Mouse (Mus musculus) 3134 (cell line): Measurements from ENCODE around the gene B4galt3.
"Not testable (repeated sequence)": the region's sequence is repeated elsewhere in the genome, so short reads cannot be mapped to it uniquely, and the experiment has no call there.

Experiments used
- DNase-seq: peaks from one replicate; pipeline ENCODE4 v3.0.0-alpha.2; 2011; ENCODE audit warnings: low spot score; ENCODE audit not compliant: insufficient read length; ENCODE audit errors: extremely low read depth

The B4galt3 gene

DNA sequence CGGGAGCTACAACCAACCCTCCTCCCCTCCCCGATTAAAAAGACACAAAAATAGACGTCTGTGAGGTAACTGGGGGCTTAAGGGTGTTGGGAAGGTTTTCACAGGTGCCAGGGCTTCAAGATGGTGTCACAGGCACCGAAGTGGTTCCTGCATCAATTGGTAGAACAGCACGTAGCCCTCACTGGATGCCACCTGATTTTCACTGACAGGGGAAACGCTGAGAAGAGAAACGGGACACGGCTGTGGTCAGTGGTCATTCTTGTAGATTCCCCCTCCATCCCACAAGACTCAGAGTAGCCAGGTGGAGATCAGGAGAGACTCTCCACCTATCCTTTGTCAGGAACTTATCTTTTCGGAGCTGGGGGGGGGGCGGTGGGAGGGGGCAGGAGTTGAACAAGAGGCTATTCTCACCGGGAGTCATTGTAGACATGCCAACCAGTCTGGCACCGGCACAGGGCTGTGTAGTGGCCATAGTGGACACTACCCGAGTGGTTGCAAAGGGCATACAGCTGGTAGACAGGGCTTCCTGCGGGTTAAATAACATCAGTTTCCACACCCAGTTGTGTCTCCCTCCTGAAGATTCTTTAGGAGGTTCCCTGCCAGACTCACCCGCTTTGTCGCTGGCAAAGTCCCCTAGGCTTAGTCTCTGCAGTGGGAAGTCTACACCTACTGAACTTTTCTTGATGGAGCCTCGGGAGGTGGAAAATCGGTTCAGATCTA is 12.1 kb downstream of the B4galt3 start:
- DNase-seq = no peak

DNA sequence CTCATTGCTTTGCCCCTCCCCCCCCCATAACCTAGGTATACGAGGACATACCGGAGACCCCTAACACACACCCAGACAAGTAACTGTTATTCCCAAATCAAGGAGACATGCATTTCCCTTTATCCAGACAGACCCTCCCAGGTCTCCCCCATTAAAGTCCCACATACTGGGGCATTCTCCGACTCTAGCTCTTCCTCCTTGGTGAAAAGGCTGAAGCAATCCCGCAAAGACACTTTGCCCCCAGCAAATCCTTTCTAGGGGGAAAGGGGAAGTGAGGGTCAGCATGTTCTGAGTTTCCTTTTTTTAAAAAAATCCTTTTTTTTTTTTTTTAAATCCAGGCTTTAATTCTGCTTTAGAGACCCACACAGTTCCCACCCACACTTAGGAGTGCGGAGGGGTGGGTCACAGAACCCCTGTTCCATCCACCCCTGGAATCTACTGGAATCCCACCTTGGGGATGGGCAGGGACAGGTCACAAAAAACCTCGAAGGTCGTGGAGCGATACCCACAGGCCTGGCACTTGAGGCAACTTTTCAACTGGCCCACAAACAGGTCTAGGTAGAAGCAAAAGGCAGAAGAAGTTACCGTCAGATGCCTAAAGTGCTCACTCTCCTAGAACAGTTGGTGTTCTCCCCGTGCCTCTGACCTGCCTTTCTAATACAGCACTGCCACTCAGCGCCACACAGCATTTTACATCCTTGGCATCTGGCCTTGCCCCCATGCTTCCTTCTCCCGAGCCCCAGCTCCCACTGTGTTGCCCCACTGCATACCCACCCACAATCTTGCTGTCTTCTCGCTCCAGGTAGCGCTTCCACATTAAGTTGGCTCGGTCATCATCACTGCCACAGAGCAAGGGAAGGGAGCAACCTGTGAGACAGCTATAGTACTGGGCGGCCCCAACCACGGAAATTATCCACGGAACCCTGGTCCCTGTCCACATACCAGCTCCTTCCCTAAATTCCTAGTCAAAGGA is 13.3 kb downstream of the B4galt3 start:
- no peak for DNase-seq

DNA sequence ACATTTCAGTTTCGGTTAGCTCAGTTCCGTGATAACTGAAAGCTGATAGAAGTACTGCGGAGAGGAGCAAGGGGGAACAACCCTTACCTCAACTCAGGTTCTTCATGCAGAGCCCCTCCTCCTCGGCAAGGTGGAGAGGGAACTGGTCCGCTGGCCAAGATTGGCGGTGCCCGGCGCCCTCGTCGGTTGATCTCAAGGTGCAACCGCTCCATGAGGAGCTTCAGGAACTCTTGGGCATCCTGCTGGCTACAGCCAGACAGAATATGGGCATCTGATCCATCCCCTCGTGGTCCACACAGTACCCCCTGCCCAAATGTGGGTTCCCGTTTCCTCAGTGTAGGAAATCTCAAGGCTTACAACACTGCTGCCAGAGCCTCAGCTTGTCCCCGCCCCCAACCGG is 14.4 kb downstream of the B4galt3 start:
- DNase-seq = no peak

DNA sequence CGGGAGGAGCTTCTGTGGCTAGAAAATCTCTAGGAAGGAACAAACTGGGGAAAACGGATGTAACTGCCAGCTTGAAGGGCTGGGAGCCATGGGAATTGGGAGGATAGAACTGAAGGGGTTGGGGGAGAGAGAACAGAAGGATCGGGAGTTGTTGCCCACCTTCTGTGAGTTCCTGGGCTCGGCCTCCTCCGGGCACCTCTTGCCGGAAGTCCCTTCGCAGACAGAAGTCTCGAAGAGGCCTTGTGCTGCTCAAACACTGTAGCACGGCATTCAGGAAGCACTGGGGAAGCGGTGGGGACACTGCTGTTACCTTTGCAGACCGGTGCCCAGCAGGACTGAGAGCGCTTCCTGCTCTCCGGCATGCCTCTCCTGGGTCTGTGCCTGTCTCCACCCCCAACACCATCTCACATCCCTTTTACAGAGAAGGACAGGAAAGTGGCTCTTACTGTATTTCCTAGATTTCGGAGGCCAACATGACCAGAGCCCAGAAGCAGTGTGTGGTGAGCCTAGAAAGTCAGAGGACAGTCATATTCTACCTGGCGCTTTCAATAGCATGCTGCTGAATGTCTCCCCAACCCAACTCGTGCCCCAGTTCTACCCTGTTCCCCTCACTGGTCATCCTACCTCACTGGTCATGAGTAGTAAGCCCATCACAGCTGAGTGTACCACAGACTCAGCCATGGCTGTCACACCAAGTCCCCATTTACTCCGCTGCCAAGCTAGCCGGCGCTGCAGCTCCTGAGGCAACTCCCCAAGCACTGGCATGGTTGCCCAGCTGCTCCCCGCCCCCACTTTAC is 15.2 kb downstream of the B4galt3 start:
- DNase-seq = no peak

DNA sequence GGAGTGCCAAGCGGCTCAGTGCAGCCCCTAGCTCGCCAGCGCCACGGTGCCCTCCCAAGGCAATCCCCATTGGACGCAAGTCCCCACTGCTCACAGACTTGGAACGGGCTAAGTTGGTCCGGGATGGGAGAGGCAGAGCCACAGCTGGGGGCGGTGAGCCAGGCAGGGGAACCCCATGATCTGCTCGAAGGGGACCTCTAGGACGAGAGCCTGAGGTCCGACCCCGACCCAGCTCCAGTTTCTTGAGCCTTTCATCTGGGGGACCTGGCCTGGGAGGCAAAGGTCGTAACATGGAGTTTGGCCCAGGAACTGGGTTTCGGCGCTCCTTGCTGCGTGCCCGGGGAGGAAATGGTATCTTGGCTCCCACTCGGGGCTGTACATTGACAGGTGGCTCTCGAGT is 16.4 kb downstream of the B4galt3 start:
- no peak for DNase-seq

DNA sequence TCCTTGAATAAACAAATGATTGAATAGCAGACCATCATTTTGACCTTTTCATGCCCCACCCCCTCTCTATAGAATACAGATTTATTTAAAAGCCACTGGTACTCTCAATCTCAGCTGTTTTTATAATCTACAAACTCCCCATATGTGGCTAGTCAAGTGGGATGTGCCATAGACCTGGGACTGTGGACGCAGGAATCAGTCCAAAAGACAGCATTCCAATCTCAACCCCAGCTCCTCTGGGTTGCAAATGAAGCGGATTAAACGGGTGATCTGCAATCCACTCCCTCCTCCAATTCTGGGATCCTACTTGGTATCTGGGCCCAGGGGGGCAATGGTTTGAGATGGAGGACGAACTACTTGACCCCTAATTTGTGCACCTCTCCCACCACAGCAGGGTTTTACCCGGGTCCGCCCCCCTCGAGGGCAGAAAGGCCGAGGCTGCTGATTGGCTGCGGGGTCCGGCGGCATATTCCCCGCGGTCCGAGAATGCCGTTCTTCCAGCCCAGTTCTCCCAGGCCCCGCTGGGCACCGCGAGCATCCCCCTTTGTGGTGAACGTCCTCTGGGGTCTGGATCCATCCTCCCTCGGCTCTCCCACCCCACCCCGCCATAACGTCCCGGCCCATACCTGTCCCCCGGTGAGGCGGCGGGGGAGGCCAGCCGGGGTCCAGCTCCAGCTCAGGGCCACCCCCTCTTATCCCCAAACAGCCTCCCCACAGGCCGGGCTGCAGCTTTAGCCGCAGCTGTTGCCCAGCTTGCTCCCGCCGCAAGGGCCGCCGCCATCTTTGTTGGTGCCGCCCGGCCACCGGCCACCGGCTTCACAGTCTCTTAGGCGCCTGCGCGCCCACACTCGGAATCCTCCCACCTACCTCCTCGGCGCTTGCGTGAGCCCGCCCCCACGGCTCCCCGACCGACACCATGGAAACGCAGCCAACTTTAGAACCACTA is 17.3 kb downstream of the B4galt3 start, which contains the start of gene Usp21:
Usp21 (minus strand) TSS at position 856 of the 946 bp plus-strand sequence.
- peak; percentile 89 for DNase-seq

DNA sequence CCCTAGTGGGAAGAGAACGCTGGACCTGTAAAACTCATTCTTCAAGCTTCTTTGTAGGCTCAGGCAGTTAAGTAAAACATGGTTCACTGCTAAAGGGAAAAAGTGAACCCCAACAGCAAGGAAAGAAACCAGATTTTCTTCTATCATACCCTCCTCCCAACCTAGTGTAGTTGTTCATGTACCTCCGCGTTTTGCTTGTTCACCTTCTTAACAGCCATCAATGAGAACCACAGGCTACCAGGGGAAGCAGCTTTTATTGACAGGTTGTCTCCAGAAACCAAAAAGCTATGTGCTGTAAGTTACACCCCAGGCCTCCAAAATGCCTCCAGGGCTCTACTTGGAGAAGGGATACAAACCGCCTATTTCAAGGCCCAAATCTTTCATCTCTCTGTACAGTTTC is 18.2 kb downstream of the B4galt3 start:
- no peak for DNase-seq

DNA sequence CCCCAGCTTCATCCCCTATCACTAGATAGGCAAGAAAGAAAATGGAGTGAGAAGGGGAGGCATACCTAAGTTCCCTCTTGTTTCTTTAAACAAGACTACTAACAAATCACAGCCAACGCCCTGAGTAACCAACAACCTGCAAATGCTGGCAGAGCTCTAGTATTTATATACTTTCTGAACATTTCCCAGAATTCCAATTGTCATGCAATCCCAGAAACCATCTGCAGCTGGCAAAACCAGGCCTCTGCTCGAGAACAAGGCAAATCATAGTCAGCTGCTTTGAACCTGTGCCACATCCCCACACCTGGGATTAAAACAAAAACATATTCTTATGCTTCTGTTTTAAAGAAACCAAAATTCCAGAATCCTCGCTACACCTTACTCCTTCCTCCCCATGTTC is 23.2 kb downstream of the B4galt3 start:
- DNase-seq = no peak

DNA sequence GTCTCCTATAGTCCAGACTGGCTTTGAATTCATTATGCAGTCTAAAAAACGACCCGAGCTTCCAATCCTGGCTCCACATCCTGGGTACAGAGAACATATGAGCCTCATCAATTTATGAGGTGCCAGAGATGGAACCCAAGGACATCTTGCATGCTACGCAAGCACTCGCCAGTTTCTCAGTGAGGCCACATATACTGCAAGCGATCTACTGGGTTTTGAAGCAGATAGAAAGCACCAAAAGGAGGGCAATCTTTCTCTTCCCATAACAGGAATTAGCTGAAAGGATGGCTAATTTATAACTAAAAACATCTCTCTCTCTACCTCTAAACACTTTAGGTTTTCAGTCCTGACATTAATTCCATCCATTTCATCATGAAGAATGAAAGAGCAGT is 23.8 kb downstream of the B4galt3 start:
- no peak for DNase-seq

DNA sequence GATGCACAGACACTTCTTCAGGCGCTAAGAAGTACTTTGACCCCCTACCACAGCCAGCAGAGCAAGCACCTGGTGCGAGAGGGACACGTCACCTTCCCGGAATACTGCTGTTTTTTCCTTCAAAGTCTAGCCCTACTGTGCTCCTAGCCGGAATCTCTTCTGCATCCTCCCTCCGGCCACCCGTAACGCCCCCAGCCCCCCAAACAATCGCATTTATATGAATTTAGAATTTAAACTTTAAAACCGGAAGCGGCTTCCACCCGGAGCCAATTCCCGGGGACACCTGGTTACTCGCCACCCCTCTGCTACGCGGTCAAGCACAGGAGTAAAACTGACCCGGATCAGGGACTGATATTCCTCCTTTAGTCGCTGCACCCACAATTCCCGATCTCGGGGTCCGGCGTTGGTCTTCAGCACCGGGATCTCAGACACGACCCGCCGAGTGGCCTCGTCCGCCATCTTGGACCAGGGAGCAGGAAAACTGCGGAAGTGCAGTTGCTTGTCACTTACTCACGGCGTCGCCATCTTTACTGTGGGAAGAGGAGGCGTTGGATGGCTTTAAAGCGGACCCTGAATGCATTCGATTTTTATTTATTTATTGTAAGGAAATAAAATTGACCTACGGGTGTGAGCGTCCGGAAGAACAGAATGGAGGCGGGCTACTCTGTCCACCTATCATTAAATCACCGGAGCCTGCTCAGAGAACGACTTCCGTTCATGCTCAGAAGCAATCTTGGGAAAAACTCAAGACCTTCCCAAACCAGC is 24.4 kb downstream of the B4galt3 start, which contains the start of gene Ufc1:
Ufc1 (minus strand) TSS at position 727 of the 765 bp plus-strand sequence.
- DNase-seq = peak; percentile 88

DNA sequence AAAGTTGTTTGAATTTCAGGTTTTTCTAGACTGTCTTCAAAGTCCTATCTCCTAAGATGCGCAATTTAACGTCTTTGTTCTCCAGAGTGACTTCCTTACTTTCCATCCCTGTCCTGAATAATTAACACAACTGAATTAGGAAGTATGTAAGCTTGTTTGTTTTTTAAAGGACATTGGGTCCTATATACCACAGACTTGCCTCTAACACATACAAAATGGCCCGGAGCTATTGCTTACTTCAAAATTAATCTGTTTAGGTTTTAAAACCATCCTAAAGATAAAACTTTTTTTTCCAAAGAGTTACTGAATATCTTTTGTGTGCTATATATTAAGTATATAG is 24.9 kb downstream of the B4galt3 start:
- DNase-seq = no peak

DNA sequence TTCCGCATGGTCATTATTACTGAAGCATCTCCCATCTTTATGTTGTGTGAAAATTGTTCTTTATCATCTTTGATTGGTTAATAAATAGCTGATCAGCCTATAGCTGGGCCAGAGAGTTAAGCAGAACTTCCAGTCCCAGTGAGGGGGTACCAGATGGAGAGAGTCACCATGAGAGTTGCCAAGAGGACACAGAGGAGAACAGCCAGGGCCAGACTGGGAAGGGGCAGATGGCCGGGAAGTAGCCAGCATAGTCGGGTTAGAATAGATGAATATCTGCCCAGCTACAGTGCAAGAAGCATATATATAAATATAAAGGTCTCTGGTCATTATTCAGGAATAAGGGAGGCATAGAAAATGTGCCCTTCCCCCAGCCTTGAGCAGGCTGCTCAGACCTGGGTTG is 28.1 kb downstream of the B4galt3 start:
- no peak for DNase-seq

DNA sequence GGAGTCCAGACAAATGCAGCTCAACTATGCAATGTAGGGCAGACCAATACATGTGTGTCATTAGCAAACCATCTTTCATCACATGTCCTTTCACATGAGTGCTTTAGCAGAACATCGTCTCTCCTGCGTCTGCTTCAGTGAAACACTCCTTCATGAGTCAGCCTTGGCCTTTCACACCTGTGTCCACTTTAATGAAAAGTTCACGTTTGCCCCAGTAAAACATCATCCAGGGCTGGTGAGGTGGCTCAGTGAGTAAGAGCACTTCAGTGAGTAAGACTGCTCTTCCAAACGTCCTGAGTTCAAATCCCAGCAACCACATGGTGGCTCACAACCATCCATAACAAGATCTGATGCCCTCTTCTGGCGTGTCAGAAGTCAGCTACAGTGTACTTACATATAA is 36.0 kb downstream of the B4galt3 start:
- DNase-seq = not testable (repeated sequence)

DNA sequence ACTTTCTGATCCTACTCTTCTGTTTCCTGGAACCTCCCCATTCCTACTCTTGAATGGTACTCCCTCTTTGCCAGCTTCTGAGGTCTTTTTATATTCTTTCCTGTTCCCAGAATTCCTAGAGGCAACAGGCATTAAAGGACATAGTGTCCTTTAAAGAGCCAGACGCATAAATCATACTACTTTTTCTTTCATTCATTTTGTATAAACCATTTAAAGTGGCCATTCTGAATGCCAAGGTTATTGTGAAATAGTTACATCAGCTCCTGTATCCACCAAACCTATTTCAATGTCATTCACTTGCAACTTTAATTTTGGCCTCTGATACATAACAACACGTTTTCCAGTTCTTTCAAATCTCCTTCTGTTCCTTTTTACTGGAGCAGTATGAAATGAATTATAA is 39.2 kb downstream of the B4galt3 start:
- no peak for DNase-seq

DNA sequence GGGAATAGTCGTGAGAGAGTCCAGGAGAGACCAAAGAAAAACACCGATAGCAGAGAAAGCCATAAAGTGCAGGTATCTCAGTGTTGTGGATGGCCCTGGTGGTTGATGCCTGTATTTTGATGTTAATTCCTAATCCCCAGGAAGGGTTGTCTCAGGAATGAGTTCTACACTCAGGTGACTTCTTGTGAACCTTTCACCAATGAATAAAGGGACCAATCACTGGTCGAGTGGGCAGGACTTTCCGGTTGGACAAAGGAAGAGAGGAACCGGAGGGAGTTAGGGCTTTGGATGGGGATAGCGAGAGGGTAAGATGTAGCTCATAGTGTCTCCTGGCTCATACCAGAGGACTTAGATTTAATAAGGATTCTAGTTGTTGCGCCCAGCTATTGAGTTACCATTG is 49.6 kb downstream of the B4galt3 start:
- no peak for DNase-seq

DNA sequence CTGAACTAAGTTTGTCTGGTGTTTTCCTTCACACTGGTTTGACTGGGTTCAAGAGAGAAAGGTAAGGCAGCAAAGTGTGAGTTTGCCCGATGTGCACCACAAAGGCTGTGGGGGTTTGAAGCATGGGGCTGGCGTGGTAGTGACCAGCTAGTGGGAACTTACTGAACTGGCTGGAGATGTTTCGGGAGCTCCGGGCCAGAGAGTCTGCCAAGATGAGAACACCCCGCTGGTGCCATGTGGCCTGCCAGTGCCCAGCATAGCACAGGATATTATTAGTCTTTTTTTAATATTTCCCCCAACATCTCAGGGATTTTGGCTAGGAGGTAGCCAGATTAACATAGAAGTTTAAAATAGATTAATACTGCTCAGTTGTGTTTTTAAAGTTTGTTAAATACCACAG is 50.0 kb downstream of the B4galt3 start:
- DNase-seq = no peak

DNA sequence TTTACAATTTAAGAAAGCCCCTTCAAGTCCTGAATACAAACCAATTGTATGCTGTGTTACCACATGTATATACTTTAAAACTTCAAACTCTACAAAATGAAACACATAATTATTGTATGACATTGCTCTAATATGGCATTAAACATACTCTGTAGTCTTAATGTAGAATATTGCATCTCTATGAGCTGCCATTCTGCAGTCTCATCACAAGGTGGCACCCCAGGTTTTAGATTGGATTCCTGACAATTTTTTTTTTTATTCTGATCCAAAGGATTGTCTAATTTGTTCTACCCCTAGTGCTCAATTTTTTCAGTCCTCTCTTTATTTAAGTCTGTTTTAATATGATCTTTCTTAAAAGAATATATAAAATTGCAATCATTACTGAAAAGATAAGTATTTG is 51.3 kb downstream of the B4galt3 start:
- no peak for DNase-seq

DNA sequence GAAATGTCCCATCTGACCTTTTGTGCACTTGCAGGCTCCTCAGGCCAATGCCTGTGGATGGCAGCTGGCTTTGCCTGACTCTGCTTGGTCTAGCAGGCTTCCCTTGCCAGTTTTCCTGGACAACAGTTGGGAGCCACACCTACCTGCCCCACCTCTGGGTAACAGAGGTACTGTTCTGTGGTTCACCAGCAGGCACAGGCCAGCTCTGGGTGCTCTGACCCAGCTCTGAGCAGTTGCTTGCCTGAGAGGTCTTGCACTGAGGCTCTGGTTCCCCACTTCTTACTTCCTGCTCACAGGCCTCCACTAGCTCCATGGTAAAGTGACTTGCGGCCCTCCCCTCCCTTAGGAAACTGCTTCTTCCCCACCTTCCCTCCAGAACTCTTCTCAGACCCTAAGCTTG is 51.9 kb downstream of the B4galt3 start:
- no peak for DNase-seq

DNA sequence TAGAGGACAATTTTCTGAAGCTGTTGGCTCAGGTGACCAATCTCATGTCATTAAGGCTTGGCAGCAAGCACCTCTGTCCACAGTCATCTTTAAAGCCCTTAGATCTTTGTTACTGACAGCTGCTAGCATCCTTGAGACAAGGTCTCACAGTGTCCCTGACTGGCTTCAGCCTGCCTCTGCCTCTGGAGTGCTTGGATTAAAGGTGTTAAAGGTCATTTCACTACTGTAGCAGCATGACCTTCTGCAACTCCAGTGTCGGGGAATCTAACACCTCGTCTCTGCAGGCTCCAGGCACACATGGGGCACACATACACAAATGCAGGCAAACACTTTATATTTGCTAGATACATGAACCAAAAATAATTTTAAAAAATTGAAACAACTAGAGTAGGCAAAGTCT is 55.4 kb downstream of the B4galt3 start:
- DNase-seq = no peak
